Mouse (Mus musculus) stomach, embryonic 15.5 days (tissue): Measurements from ENCODE around the gene C1qb. TPM values are rescaled to one million over a fixed set of nuclear protein-coding genes. Genes with fewer than 3 reads are reported as not detected.

Experiments
- ATAC-seq: fragments of 200-750 bp; cut with Nextera tagmentation; 2 replicates; pipeline ENCODE4 v1.8.0; 2017; ENCODE audit warnings: low read depth, moderate number of reproducible peaks, moderate TSS enrichment; ENCODE audit not compliant: insufficient read depth, low FRiP score
- H3K27ac ChIP-seq: fragments of 300-500 bp; sonication (generic); 2 replicates; pipeline ENCODE4 v1.5.1; 2015; ENCODE audit warnings: mild to moderate bottlenecking, inconsistent platforms
- H3K27me3 ChIP-seq: fragments of 300-500 bp; sonication (generic); replicated peaks from 2 replicates; pipeline ENCODE4 v1.6.1; 2015; ENCODE audit warnings: inconsistent platforms
- H3K36me3 ChIP-seq: fragments of 300-500 bp; sonication (generic); 2 replicates; pipeline ENCODE4 v1.6.1; 2015; ENCODE audit warnings: inconsistent platforms
- H3K4me1 ChIP-seq: fragments of 300-500 bp; sonication (generic); 2 replicates; pipeline ENCODE4 v1.6.1; 2015; ENCODE audit warnings: inconsistent platforms
- H3K4me2 ChIP-seq: fragments of 300-500 bp; sonication (generic); 2 replicates; pipeline ENCODE4 v1.6.1; 2015; ENCODE audit warnings: mild to moderate bottlenecking, inconsistent platforms
- H3K4me3 ChIP-seq: fragments of 300-500 bp; sonication (generic); replicated peaks from 2 replicates; pipeline ENCODE4 v1.5.1; 2015; ENCODE audit warnings: inconsistent platforms
- H3K9ac ChIP-seq: fragments of 300-500 bp; sonication (generic); 2 replicates; pipeline ENCODE4 v1.6.1; 2015; ENCODE audit warnings: inconsistent platforms
- H3K9me3 ChIP-seq: fragments of 300-500 bp; sonication (generic); 2 replicates; pipeline ENCODE4 v1.6.1; 2016; ENCODE audit warnings: inconsistent platforms
- WGBS: fragments of 180-500 bp; shearing (Covaris S2); methylation state at CpG from one replicate; pipeline ENCODE4 v1.1.7; 2015; 5-methylcytosine and 5-hydroxymethylcytosine counted together
- polyA plus RNA-seq: library from polyadenylated mRNA; unstranded; fragments of >200 nt; fragmentation: Nextera tagmentation; extraction: Ambion mirVana; gene quantifications from 2 replicates; pipeline ENCODE4 v1.2.1, GENCODE M21; 2015

Gene C1qb
- polyA plus RNA-seq, 1 experiment from 2014 or later, result 62.8 TPM

DNA sequence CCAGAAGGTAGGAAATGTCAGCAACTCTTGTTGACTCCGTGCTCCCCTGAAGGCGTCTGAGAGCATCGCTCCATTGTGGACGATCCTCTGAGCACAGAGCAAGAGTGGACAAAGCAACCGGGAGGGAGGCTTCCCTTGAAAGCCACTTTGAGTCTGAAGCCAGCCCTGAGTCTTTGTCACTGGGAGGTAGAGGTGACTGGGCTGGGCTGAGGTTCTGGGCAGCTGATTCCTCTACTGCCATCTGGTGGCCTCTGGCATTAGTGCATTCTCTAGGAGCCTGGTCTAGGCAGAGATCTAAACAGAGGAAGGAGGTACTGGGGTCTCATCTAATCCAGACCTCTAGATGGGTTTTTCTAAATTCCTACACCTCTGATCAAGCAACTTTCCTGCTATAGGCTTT is 44.9 kb downstream of the C1qb start:
- H3K4me2 ChIP-seq, result no peak overlapping the region
- H3K36me3 ChIP-seq, result no peaks in the 10 kb centered on the region
- peaks cover 11% of the 10 kb centered on the region for H3K4me1 ChIP-seq
- no peaks in the 10 kb centered on the region for H3K27me3 ChIP-seq
- WGBS, result 10% methylated on average over 5 of the region's 5 CpGs
- ATAC-seq, result no peak
- no peaks in the 10 kb centered on the region for H3K9me3 ChIP-seq
- no peak overlapping the region for H3K27ac ChIP-seq
- no peak overlapping the region for H3K9ac ChIP-seq
- no peak overlapping the region for H3K4me3 ChIP-seq

DNA sequence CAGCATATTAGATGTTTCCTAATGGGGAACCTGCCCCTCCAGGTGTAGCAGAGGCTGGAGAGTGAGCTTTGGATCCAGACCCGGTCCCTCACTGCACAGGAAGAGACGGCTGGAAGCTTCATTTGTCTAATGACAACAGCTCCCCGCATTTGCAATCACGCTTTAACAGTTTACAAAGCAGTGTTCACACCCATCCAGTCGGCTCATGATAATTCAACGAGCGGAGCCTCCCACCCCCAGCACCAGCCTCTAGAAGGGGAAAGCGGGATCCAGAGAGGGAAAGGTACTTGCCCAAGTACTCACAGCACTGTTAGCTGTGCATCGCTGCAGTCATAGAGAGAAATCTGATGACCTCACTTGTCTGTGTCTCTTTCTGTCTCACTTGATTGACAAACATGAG is 47.5 kb downstream of the C1qb start:
- Histone ChIP-seq H3K4me2 (no peak overlapping the region), H3K27me3 (no peaks in the 10 kb centered on the region), H3K27ac (no peak overlapping the region), H3K4me3 (no peak overlapping the region), H3K9me3 (no peaks in the 10 kb centered on the region), H3K4me1 (peaks cover 29% of the 10 kb centered on the region), H3K36me3 (no peaks in the 10 kb centered on the region), H3K9ac (no peak overlapping the region)
- WGBS, result 59% methylated on average over 9 of the region's 9 CpGs
- no peak for ATAC-seq

DNA sequence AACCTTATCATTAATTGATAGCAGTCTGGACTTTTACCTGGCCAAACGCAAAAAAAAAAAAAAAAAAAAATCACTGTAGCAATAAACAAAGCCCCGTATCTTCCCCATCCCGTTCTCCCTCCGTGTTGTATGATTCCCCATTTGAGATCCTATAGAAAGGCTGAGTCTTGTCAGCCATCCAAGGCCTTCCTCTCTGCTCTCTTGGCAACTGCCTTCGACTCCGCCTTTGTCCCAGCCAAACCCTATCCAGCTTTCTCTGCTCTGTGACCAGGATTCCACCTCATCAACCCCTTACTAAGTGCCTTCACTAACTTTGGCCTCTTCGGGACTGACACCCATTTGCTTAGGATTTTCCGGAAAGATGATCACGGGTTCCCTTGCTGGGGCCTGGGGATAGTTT is 48.0 kb downstream of the C1qb start:
- Histone ChIP-seq H3K9me3 (no peaks in the 10 kb centered on the region), H3K36me3 (no peaks in the 10 kb centered on the region), H3K27me3 (no peaks in the 10 kb centered on the region), H3K4me2 (no peak overlapping the region), H3K9ac (no peak overlapping the region), H3K27ac (no peak overlapping the region), H3K4me3 (no peak overlapping the region), H3K4me1 (peaks cover 33% of the 10 kb centered on the region)
- WGBS, result 63% methylated on average over 9 of the region's 9 CpGs
- no peak for ATAC-seq

DNA sequence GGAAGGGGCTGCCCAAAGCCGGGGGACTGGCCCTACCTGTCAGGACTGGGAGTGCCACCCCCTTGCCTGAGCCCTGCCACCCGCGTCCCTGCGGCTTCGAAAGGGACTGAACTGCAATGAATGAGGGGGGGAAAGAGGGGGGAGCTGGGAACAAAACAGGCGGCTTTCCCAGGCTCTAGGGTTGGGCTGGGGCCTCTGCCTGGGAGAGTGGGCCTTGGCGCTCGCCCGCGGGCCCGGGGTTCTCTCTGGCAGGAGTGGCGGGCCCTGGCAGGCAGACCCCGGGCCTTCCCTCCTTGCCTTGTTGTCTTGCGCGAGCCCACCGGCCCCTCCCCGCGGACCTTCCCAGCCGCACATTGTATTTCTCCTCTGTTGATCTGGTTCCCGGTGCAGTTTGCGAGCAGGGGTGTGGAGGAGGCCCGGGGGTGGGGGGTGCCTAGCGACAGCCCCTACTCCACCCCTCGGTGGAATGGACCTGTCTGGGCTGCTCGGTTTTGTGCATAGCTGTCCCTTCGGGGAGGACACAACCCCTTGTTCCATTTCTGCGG is 49.5 kb downstream of the C1qb start:
- Histone ChIP-seq H3K27me3 (no peaks in the 10 kb centered on the region), H3K9me3 (no peaks in the 10 kb centered on the region), H3K4me3 (peak overlapping the region; percentile 80), H3K36me3 (no peaks in the 10 kb centered on the region), H3K4me2 (peak overlapping the region; percentile 96), H3K9ac (peak overlapping the region; percentile 82; the same call in 1 of the 2 replicates), H3K4me1 (peaks cover 47% of the 10 kb centered on the region), H3K27ac (peak overlapping the region; percentile 92)
- ATAC-seq, result peak; percentile 40
- WGBS, result 1% methylated on average over 26 of the region's 27 CpGs

DNA sequence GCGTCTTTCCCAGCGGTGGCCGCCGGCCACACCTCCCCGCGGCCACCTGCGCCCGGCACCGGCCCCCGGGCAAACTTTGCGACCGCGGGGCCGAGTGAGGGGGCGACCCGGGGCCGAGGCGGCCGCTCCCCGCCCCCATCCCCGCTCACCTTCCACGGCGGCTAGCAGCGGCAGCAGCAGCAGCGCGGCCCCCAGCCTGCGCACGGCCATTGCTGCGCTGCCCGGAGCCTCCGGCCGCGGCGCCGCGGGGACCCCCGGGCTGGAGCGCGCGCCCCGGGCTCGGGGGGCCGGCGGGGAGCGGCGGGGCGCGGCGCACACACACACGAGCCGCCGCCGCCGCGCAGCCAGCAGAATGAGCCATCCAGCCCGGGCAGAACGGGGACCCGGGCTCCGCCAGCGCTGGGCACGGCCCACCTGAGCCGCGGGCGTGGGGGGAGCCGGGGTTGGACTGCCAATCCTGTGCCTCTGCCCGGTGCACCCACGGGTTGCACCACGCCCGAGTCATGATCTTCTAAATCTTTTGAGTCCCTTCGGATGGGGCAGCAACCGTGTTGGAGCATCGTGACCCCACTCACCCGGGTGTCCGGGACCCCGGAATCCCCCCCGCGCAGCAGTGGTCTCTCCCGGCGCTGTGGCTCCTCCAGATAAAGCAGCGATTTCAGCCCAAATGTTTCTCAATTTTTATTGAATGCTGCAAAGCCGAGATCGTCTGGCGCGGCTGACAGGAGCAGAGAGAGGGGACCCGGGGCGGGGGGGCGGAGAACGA is 50.2 kb downstream of the C1qb start, which contains the start of gene Ephb2:
Gene Ephb2 (minus strand): TSS at position 368 of the 766 bp plus-strand sequence.
- no peaks in the 10 kb centered on the region for H3K27me3 ChIP-seq
- H3K9me3 ChIP-seq, result no peaks in the 10 kb centered on the region
- peak; percentile 74; the same call in 1 of the 2 replicates for ATAC-seq
- H3K36me3 ChIP-seq, result no peaks in the 10 kb centered on the region
- peak within 1 kb of the TSS; percentile 80 for H3K4me3 ChIP-seq
- H3K4me1 ChIP-seq, result peaks cover 48% of the 10 kb centered on the region
- peak within 1 kb of the TSS; percentile 96 for H3K4me2 ChIP-seq
- H3K27ac ChIP-seq, result peak within 1 kb of the TSS; percentile 92
- peak within 1 kb of the TSS; percentile 82 for H3K9ac ChIP-seq
- WGBS, result under 1% methylated on average over 66 of the region's 88 CpGs

DNA sequence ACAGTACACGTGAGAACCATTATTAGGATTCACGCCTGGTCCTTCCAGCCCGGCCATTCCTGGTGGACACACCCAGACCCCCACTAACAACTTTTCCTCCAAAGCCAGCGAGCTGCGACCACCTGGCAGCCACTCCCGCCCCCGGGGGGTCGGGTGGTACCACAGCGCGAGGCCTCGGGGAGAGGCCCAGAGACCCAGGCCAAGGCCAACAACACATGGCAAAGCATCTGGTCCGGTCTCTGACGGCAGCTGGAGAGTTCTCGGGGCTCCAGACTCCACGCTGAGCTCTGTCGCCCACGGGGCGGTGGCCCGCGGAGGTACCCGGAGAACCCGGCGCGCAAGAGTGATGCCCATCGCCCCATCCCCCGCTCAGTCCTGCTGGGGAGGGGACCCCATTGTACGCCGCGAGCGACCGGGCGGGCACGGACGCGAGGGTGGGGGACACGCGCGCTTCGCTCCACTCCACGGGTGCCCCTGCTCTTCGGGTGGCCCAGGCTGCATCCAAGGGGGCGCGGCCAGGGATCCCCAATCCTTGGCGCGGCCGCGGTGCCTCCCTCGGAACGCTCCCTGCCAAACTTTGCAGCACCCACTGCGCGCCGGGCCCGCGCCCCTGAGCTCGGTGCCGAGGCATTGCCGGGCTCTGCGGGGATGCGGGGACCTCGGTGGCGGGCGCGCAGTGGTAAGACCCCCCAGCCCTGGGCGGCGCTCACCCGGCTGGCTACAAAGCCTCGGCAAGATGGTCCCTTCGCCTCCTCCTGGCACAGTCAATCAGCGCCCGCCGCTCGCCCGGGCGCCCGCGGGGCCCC is 51.0 kb downstream of the C1qb start:
- H3K36me3 ChIP-seq, result no peaks in the 10 kb centered on the region
- H3K27me3 ChIP-seq, result no peaks in the 10 kb centered on the region
- WGBS, result under 1% methylated on average over 71 of the region's 76 CpGs
- peaks cover 55% of the 10 kb centered on the region for H3K4me1 ChIP-seq
- peak overlapping the region; percentile 82 for H3K9ac ChIP-seq
- peak overlapping the region; percentile 92 for H3K27ac ChIP-seq
- H3K9me3 ChIP-seq, result no peaks in the 10 kb centered on the region
- H3K4me3 ChIP-seq, result peak overlapping the region; percentile 80
- peak; percentile 7; the same call in 1 of the 2 replicates for ATAC-seq
- H3K4me2 ChIP-seq, result peak overlapping the region; percentile 96

DNA sequence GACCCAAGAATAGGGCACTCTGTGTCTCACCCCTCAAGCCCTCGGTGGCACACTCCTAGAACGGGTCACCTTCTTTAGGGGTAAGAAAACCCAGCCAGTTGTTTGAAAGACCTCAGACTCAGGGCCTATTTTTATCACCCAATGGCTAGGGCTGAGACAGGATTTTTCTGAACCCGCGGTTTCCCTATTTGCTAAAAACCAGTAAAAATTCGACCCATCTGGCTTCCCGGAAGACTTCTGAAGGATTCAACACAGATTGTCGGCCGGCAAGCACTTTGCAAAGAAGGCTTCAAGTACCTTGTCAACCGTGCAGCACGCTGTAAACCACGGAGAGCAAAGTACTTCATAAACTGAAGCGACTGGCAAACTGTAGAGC is 51.6 kb downstream of the C1qb start:
- no peak overlapping the region; the same call in 1 of the 2 replicates for H3K9ac ChIP-seq
- no peak for ATAC-seq
- 12% methylated on average over 12 of the region's 12 CpGs for WGBS
- H3K4me3 ChIP-seq, result peak overlapping the region; percentile 80
- H3K4me2 ChIP-seq, result peak overlapping the region; percentile 96
- H3K27me3 ChIP-seq, result no peaks in the 10 kb centered on the region
- H3K36me3 ChIP-seq, result no peaks in the 10 kb centered on the region
- H3K9me3 ChIP-seq, result no peaks in the 10 kb centered on the region
- H3K4me1 ChIP-seq, result peaks cover 61% of the 10 kb centered on the region
- no peak overlapping the region; the same call in 1 of the 2 replicates for H3K27ac ChIP-seq

DNA sequence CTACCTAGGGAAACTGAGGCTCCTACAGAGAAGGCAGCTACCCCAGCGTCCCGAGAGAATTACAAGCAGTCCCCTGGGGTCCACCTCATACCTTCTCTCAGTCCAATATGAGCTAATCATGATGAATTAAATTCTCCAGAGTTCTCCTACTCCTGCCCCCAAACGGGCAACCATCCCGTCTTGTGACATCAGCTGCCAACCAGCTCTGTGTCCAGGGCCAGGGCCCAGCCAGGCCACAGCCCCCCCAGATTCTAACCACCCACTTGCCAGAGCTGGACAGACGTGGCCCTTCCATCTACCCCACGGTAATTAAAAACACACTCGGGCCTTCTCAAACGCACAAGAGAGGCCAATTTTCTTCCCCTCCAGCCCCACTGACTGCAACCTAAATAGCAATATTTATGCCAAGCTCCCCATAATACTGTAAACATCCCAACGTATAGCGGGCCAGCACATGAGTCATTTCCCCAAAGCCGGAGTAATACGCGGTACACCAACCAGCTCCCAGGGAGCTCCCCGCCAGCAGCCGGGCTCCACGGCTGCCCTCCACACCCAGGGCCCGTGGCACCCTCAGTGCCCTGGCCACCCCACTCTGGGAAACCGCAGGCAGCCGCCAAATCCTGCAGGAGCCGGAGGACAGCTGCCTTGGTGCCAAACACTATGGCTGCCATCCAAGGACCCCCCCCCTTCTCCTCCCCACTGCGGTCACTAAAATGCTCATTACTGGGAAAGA is 52.2 kb downstream of the C1qb start:
- Histone ChIP-seq H3K4me3 (peak overlapping the region; percentile 80), H3K4me2 (peak overlapping the region; percentile 96), H3K9ac (no peak overlapping the region), H3K27me3 (no peaks in the 10 kb centered on the region), H3K27ac (no peak overlapping the region), H3K4me1 (peaks cover 67% of the 10 kb centered on the region), H3K9me3 (no peaks in the 10 kb centered on the region), H3K36me3 (no peaks in the 10 kb centered on the region)
- ATAC-seq, result no peak
- WGBS, result 46% methylated on average over 21 of the region's 21 CpGs

DNA sequence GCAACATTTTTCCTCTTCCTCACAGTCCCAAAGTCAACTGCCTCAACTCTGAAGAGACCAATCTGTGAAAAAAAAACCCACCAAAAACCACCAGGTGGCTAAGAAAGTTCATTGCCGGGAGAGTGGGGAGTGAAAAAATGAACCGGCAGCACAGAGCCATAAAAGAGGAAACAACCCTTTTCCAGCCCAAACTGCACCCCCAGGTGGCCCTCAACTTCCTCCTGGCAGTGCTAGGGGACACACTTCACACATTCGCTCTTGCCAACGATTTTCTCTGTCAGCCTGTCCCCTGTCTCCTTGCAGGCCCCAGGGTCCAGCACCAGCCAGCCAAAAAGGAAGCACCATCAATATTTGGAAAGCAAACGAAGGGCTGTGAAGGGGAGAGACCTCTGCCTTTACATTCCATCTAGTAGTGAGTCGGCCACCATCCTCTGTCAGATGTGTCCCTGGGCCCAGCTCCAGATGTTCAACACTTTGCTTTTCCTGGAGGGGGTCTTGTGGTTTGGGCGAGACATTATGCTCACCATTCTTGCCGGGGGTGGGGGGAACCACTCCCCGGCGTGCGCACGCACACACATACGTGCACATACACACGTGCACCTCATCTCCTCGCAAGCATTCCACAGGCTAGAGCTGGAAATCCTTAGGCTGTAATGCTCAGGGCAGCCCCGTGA is 53.3 kb downstream of the C1qb start:
- 61% methylated on average over 16 of the region's 16 CpGs for WGBS
- Histone ChIP-seq H3K27me3 (no peaks in the 10 kb centered on the region), H3K4me2 (no peak overlapping the region), H3K4me3 (no peak overlapping the region), H3K9ac (no peak overlapping the region), H3K36me3 (no peaks in the 10 kb centered on the region), H3K9me3 (no peaks in the 10 kb centered on the region), H3K4me1 (peaks cover 71% of the 10 kb centered on the region), H3K27ac (peak overlapping the region; percentile 52; the same call in 1 of the 2 replicates)
- ATAC-seq, result no peak

DNA sequence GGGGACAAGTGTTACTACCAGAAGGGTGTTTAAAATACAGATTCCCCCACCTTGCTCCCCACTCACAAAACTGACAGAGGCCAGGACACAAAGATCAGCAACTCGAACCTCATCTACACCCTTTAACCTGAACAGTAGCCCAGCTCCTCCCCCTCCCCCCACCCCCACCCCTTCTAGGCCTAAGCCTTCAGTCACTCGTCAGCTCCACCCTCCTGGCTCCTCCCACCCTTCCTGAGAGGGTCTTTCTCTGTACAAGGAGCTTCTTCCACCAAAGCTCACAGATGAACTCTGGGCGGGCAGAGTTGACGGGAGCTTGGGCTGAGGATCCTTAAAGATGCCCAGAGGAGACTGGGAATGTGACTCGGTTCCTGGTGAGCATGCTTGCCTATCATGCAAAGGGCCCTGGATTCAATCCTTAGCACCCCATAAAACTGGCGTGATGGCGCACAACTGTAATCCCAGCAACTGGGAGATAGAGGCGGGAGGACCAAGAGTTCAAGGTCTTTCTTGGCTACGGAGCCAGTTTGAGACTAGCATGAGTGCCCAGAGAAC is 55.6 kb downstream of the C1qb start:
- Histone ChIP-seq H3K27ac (no peak overlapping the region), H3K36me3 (no peaks in the 10 kb centered on the region), H3K4me2 (0 out of 2 replicates have a peak overlapping the region, but pooled peaks have one; percentile 29), H3K9ac (no peak overlapping the region), H3K27me3 (no peaks in the 10 kb centered on the region), H3K4me1 (peaks cover 63% of the 10 kb centered on the region), H3K9me3 (no peaks in the 10 kb centered on the region), H3K4me3 (no peak overlapping the region)
- no peak for ATAC-seq
- WGBS, result 67% methylated on average over 9 of the region's 9 CpGs
